Mouse (Mus musculus) forelimb bud, embryonic 11.5 days (tissue): ENCODE measurements around the gene Tlr3.

Source experiments
- DNase-seq: peaks from one replicate; pipeline ENCODE4 v3.0.0-alpha.2; 2012; ENCODE audit warnings: low read depth, low spot score

Gene Tlr3

DNA sequence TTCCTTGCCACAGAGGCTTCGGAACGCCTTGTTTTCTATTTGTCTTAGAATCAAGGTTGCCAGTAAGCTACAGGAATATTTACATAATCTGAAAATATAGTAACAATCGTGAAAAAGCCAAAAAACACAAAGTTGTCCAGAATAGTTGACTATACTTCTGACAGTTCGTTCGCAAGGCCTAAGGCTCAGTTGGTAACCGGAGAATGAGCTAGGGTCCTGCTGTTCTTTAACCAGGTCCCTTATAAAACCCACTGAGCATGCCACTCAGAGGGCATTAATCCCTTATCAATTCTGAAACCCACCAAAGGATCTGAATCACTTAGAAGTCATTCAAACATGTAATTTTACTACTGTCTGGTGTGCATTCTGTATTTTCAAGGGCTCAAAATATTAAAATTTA lies 55.1 kb downstream of the Tlr3 start:
- DNase-seq: no peak
